Mouse (Mus musculus) adrenal gland, adult 10 weeks (tissue): ENCODE data around the gene Fam196b. TPM values are rescaled to one million over a fixed set of nuclear protein-coding genes. Genes with fewer than 3 reads are reported as not detected.

Experiments used
- polyA plus RNA-seq: library from polyadenylated mRNA; stranded (reverse); fragments of 350-450 nt; fragmentation: Illumina TruSeq; extraction: RNeasy Lipid Tissue Mini Kit (QIAGEN cat#74804); gene quantifications from one replicate; pipeline ENCODE4 v1.2.3, GENCODE M21; 2014; ENCODE audit warnings: low read depth, low replicate concordance

The Fam196b gene
- not detected for polyA plus RNA-seq

GRCm38 (mm10) chr11:34314534-34315379 is at the start of gene Fam196b:
Gene Fam196b, plus strand, starts transcription at chr11:34314822.

Other genes with a start within 250 kb of the Fam196b start
- not detected for gene 4930469K13Rik, start 216.3 kb upstream of the Fam196b start, polyA plus RNA-seq
- not detected for gene Foxi1, start 106.7 kb upstream of the Fam196b start, polyA plus RNA-seq